Mouse (Mus musculus): ENCODE data around the gene Armc8.

Gene Armc8

DNA sequence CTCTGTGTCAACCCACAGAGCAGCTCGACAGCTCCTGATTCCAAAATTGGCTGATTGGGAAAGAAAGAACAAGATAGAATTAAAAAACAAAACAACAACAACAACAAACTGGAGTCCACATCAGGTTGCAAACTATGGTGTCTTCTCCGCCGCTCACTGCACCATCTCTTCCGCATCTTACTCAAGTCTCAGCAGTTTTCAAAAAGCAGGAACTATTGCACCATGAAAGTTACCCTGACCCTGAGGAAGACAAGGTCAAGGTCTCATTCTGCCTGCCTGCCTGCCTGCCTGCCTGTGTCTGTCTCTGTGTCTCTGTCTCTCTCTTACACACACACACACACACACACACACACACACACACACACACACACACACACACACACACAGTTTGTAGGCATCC, 69.4 kb downstream of the Armc8 start:
- DNase-seq = no peak

DNA sequence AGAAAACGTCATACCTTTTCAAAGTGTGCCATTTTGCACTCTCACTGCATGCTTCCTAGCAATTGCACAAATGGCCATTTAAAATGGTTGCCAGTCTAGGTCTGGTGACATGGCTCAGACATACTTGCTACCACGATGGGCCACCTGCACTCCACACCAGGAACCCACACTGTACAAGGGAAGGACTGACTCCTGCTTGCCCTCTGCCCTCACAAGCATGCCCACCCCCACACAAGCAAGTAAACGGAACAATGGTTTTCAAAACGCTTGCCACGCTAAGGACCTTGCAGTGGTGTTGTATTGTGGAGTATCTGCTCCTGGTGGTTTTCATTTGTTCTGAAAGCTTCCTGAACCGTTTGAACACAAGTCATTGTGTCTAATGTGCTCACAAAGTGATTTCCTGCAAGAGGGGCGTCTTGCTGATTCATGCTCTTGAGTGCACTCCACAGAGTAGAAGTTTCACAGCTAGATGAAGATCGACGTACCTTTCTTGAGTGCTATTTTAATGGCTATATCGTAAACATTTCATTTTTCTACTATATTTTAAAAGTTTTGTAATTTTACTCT, 76.0 kb downstream of the Armc8 start:
- DNase-seq = no peak

DNA sequence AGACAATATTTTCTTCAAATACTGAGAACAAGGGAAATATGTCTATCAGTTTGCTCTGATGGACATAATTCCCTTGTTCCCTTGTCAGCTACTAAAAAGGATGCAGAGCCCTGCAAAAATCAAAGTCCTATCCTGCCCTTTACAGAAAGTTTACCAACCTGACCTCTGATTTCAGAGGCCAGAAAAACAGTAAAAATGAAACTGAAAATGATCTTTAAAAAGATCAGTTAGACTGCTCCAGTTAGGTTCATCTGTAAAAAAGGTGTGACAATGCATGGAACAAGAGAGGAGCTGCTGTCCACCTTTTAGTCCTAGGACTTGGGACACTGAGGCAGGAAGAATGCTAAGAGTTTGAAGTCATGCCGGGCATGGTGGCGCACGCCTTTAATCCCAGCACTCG, 77.6 kb downstream of the Armc8 start:
- no peak for DNase-seq

DNA sequence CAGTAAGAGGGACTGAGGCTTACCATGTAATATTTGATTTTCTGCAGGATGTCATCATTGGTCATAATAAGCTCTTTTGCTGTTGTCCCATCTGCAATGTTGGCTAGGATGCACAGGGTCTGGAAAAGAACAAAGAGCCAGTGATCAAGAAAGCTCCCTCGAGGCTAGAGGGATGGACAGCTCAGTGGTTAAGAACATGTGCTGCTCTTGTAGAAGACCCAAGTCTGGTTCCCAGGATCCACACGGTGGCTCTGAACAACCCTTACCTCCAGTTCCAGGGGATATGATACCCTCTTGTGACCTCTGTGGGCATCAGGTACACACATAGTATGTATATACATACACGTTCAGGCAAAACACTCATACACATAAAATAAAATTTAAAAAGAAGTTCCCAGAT, 80.9 kb downstream of the Armc8 start:
- DNase-seq = no peak

DNA sequence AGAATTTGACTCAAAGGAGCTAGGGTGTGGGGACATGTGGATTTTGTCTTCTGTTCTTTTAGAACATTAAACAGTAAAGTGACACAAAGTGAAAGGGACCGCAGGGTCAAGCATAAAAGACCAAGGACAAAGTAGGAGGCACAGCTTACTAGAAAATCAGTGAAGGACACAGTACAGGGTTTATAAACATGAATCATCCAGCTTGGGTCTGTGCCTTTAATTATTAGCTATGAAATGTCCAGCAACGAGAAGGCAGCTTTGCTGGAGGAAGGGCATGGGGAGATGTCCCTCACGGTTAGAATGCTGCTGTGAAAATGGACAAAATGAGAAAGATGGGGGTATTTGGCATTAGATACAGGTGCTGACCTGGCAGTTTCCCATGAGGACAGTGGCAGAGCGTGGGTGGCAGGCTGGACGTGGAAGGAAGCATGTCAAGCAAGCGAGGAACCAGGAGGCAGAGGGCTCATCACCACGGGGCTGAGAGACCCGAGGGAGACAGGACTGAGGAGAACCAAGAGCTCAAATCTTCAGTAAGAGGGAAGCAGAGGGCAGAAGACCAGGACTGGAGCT, 81.5 kb downstream of the Armc8 start:
- DNase-seq = no peak

DNA sequence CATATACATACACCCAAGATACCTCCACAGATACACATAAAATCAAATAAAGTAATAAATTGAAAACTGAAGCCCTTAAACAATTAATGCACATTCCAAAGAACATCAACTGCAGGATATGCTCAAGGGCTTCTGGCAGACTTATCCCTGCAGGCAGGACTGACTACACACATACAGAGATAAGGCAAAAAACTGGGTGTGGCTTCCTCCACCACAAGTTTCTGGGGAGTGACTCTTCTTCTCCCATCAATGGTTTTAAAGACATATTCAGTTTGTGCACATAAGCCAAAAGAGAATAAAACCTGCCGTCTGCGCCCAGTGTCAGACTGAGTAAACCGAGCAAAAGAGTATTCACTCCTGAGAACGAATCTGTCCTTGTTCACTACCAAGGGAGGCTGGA, 83.6 kb downstream of the Armc8 start:
- no peak for DNase-seq

DNA sequence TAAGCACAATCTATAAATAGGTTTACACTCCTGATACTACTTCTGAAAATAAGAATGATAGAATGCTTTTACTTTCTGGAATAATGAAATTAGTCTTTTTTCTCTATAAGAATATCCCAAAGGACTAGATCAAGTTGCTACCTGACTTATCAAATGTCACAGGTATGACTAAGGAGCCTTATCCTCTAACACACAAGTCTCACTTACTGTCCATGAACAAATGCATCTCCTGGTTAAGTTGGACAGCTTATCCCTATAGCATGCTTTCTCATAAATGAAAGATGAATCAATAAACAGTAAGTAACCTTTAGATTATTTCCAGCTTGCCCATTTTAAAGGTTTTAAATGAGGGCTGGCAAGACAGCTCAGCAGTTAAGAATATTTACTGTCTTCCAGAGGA, 84.1 kb downstream of the Armc8 start:
- no peak for DNase-seq

DNA sequence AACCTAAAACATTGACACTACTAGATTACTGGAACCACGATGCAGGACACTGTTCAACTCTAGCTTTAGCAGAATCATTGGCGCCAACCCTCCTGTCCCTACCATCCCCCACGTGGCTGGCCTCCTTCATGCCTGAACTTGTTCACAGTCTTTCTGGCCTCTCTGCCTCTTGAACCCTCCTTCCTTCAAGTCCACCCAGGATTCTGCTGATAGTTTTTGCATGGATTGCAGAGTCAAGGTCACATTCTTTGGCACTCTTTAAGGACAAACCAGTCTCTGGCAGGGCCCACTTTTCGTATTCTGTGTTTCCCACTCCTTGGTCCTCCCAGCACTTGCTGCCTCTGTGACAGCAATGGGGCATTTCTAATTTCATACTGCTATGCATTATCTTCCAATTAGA, 85.5 kb downstream of the Armc8 start:
- DNase-seq = no peak

DNA sequence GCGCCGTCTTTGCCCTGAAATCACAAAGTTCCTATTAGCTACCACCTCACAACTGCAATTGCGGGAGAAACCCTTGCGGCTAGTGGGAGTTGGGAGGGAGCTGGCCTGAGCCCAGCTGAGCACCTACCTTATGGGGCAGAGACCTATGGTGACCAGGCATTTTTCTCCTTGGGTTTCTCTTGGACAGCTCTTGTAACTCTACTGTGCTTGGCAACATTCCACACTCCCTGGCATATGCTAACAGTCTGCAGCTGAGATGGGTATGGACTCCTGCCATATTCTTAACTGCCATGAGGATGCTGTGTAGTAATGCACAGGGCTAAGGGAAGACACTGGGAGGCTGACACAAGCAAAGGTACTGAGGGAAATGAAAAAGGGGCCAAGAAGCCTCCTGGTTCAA, 87.9 kb downstream of the Armc8 start:
- peak; percentile 80 to 85 for DNase-seq

DNA sequence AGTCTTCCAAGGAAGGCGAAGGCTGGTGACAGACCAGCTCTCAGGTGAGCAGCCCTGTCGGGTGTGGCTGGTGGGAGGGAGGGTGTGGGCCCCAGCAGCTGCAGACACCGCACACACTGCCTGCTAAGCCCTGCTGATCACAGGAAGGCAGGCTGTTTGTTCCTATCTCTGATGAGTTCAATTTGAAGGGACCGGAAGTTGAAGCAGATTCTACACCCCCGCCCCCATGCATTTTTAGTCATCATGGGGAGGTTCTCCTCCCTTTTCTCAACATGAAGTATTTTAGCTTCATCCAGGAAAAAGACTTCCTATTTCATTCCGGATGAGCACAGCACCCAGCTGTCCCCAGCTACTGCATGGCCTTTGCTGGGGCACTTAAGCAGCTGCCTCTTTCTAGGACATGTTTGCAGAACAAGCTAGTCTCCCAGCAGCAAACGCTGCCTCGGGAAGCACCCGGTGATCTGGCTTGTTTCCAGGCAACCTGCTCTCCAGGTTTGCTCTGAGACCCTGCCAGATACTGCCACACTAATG, 89.5 kb downstream of the Armc8 start:
- DNase-seq = peak; percentile 76 to 77

DNA sequence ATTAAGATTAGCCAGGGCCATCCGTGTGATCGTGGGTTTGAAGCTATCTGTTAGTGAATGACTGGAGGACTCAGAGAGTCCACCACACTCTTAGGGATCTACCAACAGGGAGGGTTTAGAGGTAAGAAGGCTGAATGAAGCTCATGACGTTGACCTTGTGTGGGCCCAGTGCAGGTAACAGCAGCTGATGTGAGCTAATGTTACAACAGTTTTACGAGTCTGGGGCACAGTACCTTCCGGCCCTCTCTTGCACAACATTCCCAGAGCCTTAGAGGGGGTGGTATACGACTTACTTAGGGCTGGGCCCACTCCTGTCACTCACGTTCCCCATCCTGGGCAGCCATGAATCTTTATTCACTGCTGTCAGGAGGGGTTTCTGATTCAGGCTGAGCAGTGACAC, 97.4 kb downstream of the Armc8 start:
- DNase-seq = no peak

DNA sequence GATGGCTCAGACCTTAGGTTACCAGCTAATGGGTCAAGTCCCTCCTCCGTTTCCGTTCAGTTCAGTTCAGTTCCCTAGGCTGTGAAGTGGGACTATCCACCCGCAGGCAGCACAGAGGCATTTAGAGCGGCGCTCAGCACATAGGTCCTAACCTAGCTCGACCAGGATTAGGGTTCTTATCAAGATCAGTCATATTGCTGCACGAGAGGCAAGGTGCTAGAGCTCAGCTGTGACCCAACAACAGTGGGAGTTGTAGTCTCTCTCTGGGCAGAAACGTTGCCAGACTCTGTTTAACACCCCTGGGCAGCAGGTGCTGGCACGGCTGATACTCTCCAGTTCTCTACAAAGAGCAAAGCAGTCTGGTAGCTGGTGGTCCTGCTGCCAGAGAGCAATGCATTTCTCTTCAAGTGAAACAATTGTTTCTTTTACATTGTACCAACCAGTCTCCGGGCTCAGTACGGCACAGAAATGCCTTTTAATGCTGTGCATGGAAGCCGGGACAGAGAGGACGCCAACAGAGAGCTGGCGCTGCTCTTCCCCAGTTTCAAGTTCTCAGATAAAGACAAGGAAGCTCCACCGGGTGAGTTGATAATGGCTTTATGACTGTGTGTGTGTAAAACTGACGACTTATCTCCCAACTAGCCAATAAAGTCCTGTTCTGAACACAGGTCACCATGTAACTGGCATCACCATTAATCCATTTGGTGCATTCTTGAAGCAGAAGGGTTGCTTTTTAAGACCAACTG, 98.2 kb downstream of the Armc8 start:
- peak; percentile 19 to 41 for DNase-seq

DNA sequence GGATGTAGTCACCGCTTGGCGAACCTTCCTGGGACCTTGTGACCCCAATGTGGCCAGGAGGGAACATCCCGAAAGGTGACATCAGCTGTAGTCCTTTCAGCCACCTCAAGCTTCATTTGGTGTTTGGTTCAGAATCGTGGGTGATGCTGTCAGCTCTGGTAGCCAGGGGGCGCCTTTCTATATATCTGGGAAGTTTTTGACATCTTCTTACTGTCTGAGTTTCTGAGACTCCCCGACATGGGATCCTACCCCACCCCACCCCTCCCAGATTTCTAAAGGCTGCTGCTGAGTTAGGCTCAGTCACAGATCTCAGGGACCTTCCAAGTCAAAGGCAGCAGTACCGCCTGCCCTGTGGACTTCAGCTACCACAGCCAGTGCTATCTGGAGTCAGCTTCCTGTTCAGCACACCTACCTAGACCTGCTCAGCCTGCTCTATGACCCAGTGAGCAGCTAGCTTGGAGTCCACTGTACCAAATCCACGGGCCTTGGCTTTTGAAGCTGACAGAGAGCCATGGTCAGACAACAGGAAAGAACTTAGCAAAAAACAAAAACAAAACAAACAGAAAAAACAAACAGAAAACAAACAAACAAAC, 98.9 kb downstream of the Armc8 start:
- peak in 1 of 2 experiments; percentile 50 for DNase-seq

DNA sequence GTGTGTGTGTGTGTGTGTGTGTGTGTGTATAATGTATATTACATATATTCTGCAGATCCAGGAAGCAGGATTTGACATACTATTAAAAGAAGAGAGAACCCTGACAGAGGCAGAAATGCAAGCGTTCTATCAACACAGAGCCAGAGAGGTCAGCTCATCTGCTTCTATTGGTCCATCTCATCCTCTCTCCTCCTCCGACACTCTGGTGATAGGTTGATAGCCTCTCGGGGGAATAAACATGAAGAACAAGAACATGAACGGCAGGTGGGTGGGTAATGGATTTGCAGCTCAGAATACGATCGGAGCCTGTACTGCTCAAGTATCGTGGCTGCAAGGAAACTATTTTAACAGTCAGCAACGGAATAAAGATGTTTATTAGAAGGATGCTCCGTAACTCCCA, 100.1 kb downstream of the Armc8 start:
- no peak for DNase-seq

DNA sequence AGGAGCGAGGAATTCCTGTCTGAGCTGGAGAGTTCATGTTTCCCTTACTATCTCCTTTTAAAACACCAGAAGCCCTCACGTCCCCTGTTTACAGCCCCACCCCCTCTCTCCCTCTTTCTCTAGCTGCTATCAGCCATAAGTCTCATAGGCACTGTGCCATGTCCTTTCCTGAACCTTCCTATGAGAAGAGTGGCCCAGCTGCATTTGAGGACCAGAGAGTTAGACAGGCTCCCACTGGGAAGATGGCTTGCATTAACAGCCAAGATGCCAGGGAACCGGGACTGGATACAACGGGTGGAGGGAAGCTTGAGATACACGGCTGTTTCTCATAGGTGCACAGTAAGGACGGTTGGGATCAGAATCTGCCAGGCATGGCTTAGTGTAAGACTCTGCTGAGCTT, 103.8 kb downstream of the Armc8 start:
- peak in 1 of 2 experiments; percentile 32 for DNase-seq

DNA sequence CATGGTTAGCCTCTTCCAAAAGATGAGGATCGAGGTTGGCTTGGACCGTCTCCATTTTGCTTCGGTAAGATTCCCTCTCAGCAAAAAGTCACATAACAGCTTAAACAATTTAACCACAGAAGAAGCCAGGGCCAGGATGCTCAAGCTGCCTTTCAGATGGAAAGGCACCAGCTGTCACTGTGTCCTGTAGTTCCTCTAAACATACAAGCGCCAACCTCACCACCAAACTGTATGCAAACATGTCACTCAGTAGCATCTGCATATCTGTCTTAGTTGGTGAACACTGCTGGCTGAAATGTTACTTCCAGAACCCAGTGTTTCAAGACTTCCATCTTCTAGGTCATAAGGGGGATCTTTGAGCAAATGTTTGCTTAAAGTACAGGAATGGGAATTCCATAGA, 109.0 kb downstream of the Armc8 start:
- no peak for DNase-seq

DNA sequence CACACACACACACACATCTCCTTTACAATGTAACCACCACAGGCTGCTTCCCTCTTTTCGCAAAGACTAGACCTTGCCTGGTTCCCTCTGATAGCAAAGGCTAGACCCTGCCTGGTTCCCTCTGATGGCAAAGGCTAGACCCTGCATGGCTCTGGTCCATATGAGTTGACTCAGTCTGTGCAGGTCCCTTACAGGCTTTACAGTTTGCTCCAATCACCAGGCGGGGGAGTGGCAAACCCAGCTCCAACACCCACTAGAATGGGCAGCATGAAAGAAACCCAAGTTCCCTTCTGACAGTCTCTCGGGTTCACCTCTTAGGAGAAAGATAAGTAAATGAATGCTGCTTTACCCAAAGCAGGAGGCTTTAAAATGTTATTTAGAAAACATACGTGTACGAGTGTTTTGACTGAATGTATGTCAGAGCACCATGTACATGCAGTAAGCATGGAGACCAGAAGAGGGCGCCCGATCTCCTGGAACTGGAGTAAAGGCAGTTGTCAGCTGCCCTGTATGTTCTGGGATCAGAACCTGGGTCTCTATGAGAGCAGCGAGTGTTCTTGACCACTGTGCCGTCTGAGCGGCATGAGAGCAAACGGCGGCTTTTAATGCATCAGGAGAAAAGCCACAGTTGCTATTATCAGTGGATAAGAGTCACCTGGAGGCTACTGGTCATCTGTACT, 110.0 kb downstream of the Armc8 start:
- DNase-seq = peak; percentile 68 to 77

DNA sequence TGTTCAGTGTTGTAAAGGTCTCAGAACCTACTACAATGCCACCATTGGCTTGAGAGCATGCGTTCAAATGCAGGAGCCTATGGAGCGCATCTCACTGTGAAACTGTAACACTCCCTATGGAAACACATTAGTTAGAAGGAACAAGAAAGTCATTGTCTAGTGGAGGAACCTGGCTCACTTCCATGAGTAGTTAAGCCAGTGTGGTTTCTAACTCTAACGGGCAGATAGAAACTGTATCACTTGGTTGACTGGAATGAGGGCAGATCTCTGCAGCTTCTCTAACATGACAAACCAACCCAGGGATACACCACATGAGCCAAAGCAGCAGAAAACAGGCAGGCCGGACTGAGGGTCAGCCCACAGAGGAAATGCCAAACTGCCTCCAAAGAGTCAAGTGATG, 114.5 kb downstream of the Armc8 start:
- DNase-seq = no peak

DNA sequence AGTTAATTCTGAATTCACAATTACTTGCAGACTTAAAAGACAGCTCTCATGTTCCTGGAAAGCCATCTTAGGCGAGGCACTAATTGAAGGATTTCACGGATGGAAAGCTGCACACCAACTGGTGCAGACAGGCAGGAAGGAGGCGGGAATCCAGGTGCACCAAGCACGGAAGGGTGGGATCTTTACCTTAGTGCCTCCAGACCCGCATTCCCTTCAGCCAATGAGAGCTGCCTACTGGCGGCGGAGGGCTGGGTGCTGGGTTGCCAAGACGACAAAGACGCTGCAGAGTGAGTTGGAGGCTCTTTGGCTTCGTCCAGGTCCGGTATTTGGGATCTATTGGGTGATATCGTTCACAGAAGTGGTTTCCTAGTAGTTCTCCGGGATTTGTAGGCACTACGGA, 117.5 kb downstream of the Armc8 start, which contains the start of gene Nme9:
Nme9 (plus strand) TSS at position 315 of the 400 bp plus-strand sequence.
- DNase-seq = no peak

DNA sequence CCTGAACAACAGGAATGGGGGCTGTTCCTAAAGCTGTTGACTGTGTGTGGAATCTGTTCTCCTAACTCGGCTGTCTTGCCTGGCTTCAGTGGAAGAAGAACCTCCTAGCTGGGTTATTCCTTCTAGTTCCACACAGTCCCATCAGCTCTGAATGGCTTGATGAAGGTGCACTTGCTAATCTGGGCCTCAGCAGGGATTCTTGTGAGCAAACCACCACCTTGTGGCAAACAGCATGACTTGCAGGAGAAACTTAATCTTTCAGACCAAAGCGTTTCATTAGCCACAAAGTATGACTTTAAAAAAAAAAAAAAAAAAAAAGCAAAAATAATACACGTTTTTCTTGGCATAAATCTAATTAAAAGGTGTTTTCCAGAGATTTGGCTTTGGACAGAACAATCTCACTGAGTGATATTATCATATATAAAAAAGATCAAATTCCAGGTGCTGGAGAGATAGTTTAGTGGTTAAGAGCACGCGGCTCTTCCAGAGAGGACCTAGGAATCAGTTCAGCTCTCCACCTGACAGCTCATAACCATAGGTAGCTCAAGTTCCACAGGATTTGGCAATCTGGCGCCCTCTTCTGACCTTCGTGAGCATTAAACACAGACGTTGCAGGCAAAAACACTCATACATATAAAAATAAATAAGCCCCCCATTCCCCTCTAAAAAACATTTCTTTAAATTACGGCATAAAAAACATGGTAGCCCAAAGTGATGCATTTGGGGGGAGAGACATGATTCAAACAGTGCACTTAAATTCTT, 118.6 kb downstream of the Armc8 start:
- peak in 1 of 2 experiments; percentile 46 for DNase-seq

DNA sequence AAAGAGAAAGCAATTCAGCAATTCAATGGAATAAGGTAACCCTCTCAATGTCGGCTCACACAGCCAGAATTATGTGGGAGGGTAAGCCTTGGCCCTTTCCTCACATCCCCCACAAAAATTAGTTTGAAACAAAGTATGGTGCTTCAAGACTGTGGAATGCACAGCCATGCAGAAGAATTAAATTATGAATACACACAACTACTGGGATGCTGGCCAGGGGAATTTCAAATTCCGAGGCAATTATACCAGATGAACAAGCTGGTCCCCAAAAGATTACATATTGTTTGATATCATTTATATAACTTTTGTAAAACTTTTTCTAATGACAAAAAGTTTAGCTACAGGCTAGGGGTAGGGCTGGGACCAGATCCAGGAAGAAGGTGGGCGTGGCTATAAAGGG, 121.4 kb downstream of the Armc8 start:
- no peak for DNase-seq

DNA sequence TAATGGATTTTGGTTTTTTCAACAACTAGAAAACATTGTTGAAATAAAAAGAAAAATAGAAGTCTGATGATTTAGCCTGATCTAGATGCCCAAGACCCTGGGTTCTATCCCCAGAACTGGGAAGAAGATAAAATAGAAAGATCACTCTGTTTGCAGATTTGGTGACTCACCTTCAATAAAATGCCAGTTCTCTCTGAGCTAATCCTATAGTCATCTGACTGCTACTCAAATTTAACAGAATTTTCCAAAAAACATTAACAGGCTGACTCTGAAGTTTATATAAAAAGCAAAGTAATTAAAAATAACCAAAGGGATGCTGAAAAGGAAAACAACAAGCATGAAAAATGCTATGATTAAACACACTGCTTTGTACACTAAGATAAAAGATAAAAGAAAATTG, 122.4 kb downstream of the Armc8 start:
- no peak for DNase-seq

Measured in cerebellum, postnatal 14 days (tissue).